Mouse (Mus musculus) effector memory CD4-positive, alpha-beta T cell, adult 5 months (primary cell): ENCODE data around the gene Smad9. TPM values are rescaled to one million over a fixed set of nuclear protein-coding genes. Genes with fewer than 3 reads are reported as not detected.

Experiments used
- polyA plus RNA-seq: library from polyadenylated mRNA; unstranded; fragments of 100-300 nt; shearing (Covaris generic); gene quantifications from one replicate; pipeline ENCODE4 v1.2.1, GENCODE M21; 2017

The Smad9 gene
- polyA plus RNA-seq: not detected

DNA sequence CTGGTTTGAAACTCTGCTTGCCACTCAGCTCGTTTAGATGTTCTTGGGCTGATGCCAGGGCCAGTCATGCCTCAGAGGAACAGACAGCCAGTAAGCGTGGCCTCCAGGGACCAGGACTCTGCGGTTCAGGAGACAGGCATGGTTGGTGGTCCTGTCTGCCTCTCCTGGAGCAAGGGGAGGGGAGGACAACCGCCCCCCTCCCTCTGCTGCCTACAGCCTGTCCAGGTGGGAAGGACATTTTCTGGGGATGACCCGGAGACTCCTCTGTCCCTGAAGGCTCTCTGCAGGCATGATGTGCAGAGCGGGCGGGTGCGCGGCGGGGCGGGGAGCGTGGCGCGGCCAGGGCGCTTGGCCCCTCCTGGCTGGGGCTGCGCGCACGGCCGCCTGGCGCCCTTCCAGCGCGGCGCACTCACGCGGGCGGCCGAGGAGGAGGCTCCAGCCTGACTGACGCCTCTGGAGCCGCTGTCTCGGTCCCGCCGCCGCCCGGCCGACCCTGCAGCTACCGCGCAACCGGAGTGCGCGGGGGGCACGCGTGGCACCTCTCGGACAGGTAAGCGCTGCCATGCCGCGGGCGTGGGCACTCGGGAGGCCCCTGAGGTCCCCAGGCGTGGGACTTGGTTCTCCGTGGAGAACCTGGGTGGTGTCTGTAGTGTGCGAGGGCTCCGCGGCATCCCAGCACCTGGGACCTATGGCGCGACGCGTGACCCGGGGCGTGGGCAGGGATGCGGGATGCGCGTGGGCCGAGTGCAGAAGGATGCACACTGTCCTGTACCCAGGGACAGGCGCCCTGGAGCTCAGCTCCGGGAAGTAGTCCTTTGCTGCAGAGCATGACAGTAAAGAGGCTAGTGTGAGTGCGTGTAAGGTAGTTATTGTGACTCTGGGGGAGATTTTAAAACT lies at the start of gene Smad9:
Gene Smad9 (plus strand): TSS at position 438 of the 897 bp plus-strand sequence.

DNA sequence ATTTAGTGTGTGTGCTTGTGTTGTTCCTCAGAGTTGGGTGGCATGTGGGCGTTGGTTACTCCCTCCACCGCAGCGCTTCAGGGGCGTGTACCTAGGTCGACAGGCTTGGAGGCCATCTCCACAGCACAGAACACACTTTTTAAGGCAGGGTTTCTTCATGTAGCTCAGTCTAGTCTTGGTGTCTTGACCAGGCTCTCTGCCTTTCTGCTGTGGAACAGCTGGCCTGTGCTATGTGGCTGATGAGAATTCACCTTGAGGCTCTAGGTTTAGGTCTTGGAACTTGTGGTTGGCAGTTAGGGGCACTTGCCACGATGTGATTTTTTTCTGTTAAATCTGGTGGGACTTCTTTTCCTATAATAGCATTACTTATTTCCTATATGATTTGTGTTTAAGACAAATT lies 41.1 kb upstream of the Smad9 start, which contains the start of gene Gm21958:
Gene Gm21958 (minus strand): TSS at position 101 of the 400 bp plus-strand sequence.

GRCm38 (mm10) chr3:54735247-54736046 lies 19.9 kb upstream of the Smad9 start, which contains the start of the genes Exosc8 and Alg5:
TSS of gene Exosc8 (minus strand) at chr3:54735393.
TSS of gene Alg5 (plus strand) at chr3:54735539.

GRCm38 (mm10) chr3:54807666-54808217 lies 52.4 kb downstream of the Smad9 start, which contains the start of gene Rfxap:
TSS of gene Rfxap (minus strand) at chr3:54807791.

Other genes starting within 250 kb of the Smad9 start
- 179 TPM for gene Supt20, start 62.8 kb upstream of the Smad9 start, polyA plus RNA-seq
- 1.4 TPM for gene Gm21958, start 41.2 kb upstream of the Smad9 start, polyA plus RNA-seq
- gene Exosc8, start 20.2 kb upstream of the Smad9 start, polyA plus RNA-seq: 109 TPM
- gene Alg5, start 20.0 kb upstream of the Smad9 start, polyA plus RNA-seq: 45.0 TPM
- gene Rfxap, start 52.2 kb downstream of the Smad9 start, polyA plus RNA-seq: 68.1 TPM
- not detected for gene Sertm1, start 160.3 kb downstream of the Smad9 start, polyA plus RNA-seq